Mouse (Mus musculus) right cerebral cortex, postnatal 25 days (tissue): ENCODE measurements around the gene Med13l.
"Not testable (repeated sequence)": the region's sequence is repeated elsewhere in the genome, so short reads cannot be mapped to it uniquely, and the experiment has no call there.

Source experiments
- DNase-seq: peaks from one replicate; pipeline ENCODE4 v3.0.0; 2022

Gene Med13l

GRCm38 (mm10) chr5:118636399-118637369 is 76.2 kb downstream of the Med13l start:
- DNase-seq, result no peak

GRCm38 (mm10) chr5:118637931-118638330 is 77.5 kb downstream of the Med13l start:
- no peak for DNase-seq

- no peak for DNase-seq
Measured at GRCm38 (mm10) chr5:118638534-118639109, 78.1 kb downstream of the Med13l start.

GRCm38 (mm10) chr5:118639117-118639707 is 78.7 kb downstream of the Med13l start:
- no peak for DNase-seq

GRCm38 (mm10) chr5:118644041-118644440 is 83.6 kb downstream of the Med13l start:
- DNase-seq, result no peak

- DNase-seq, result no peak
Measured at GRCm38 (mm10) chr5:118644511-118644910, 84.0 kb downstream of the Med13l start.

GRCm38 (mm10) chr5:118645196-118645805 is 84.8 kb downstream of the Med13l start:
- no peak for DNase-seq

- no peak for DNase-seq
Measured at GRCm38 (mm10) chr5:118646897-118647296, 86.4 kb downstream of the Med13l start.

GRCm38 (mm10) chr5:118647384-118647783 is 86.9 kb downstream of the Med13l start:
- DNase-seq, result no peak

- DNase-seq, result no peak
Measured at GRCm38 (mm10) chr5:118649215-118650006, 88.9 kb downstream of the Med13l start.

GRCm38 (mm10) chr5:118650007-118650548 is 89.6 kb downstream of the Med13l start:
- no peak for DNase-seq

- DNase-seq, result no peak
Measured at GRCm38 (mm10) chr5:118650746-118651145, 90.3 kb downstream of the Med13l start.

- no peak for DNase-seq
Measured at GRCm38 (mm10) chr5:118652611-118653010, 92.1 kb downstream of the Med13l start.

- DNase-seq, result not testable (repeated sequence)
Measured at GRCm38 (mm10) chr5:118653119-118653518, 92.6 kb downstream of the Med13l start.

- DNase-seq, result no peak
Measured at GRCm38 (mm10) chr5:118654599-118654998, 94.1 kb downstream of the Med13l start.

- no peak for DNase-seq
Measured at GRCm38 (mm10) chr5:118655025-118655424, 94.5 kb downstream of the Med13l start.

GRCm38 (mm10) chr5:118655428-118655827 is 94.9 kb downstream of the Med13l start:
- DNase-seq, result no peak

- no peak for DNase-seq
Measured at GRCm38 (mm10) chr5:118655966-118656365, 95.5 kb downstream of the Med13l start.

GRCm38 (mm10) chr5:118658256-118658837 is 97.9 kb downstream of the Med13l start:
- DNase-seq, result no peak

GRCm38 (mm10) chr5:118659713-118660112 is 99.2 kb downstream of the Med13l start:
- DNase-seq, result no peak

GRCm38 (mm10) chr5:118661751-118662150 is 101.3 kb downstream of the Med13l start:
- no peak for DNase-seq

GRCm38 (mm10) chr5:118663999-118664398 is 103.5 kb downstream of the Med13l start:
- no peak for DNase-seq
